Mouse (Mus musculus) spleen, adult 2 months (tissue): Measurements from ENCODE around the gene Rit1.

Experiments used
- CTCF ChIP-seq: fragments of 200-500 bp; IDR thresholded peaks from 2 replicates; pipeline ENCODE4 v1.5.1; 2011; ENCODE audit warnings: mild to moderate bottlenecking, inconsistent platforms; ENCODE audit not compliant: insufficient read depth, insufficient read length, insufficient replicate concordance; ENCODE audit errors: extremely low read depth
- POLR2A ChIP-seq: fragments of 200-500 bp; IDR thresholded peaks from 2 replicates; pipeline ENCODE4 v1.6.1; 2011; ENCODE audit warnings: low read depth, low read length, inconsistent platforms

GRCm38 (mm10) chr3:88714725-88715124, 1.9 kb upstream of the Rit1 start:
- TF ChIP-seq CTCF, result no peak
- no peak for TF ChIP-seq POLR2A
